In the genomic region with DNA sequence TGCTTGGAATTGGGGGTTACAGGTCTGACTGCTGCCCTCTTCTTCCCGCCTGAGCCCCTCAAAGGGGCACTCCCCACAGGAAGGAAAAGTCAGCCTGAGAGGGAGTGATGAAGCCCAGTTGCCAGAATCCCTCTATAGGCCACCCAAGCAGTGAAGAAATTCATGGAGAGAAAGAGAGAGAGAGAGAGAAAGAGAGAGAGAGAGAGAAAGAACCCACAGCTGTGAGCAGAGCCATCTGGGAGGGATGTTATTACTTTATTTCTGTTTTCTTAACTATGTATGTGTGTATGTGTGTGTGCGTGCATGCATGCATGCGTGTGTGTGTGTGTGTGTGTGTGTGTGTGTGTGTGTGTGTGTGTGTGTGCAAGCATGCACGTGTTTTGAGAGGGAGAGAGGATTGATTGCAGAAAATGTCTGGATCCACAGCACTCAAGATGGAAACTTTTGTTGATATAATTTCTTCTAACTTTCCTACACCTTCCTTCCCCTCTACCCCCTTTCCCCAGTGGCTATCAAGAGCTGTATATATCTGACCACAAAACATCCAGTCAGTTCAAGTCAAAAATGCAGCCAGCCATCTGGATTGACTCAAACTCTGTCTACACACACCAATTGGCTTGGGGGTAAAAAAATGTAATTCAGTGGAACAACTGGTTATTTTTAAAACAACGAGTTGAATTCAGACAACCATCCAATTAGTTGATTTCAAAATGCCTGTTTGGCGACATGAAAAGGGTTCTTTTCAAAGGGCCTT, we compare ENCODE assay signal across 14 mouse cellular contexts. TPM values are rescaled to one million over a fixed set of nuclear protein-coding genes. Genes with fewer than 3 reads are reported as not detected.
A peak's percentile ranks its signal among the peaks of the same experiment; 100 is the strongest.
DNase-seq lines count a peak whose midpoint lies in the region; ATAC-seq lines count a peak whose summit lies in the region.
"Had no signal": no experiment of that assay in that cellular context is flagged by ENCODE, and none has a peak within 500 bp of the region (broad histone marks: within the 10 kb centered on the region; RNA-seq: fewer than 3 reads in every experiment).

No protein-coding gene starts in this region.

- no peaks in the 10 kb centered on the region for H3K27me3 ChIP-seq in heart, embryonic 12.5 days (replicated peaks)
- H3K27me3 ChIP-seq in kidney, embryonic 16.5 days (ENCODE audit: insufficient read depth, low read length), result peaks cover 2% of the 10 kb centered on the region; the same call in 1 of the 2 replicates
- H3K27me3 ChIP-seq in embryonic facial prominence, embryonic 10.5 days (replicated peaks; ENCODE audit: low read depth, poor library complexity, severe bottlenecking), result peaks cover 19% of the 10 kb centered on the region
- peaks cover 26% of the 10 kb centered on the region; the same call in 1 of the 2 replicates for H3K27me3 ChIP-seq in limb, embryonic 10.5 days (ENCODE audit: low read depth, poor library complexity, severe bottlenecking)
- H3K27me3 ChIP-seq in liver, embryonic 12.5 days (replicated peaks), result no peaks in the 10 kb centered on the region

- H3K4me3 ChIP-seq in heart, embryonic 12.5 days, result no peak overlapping the region
- no peak overlapping the region for H3K4me3 ChIP-seq in kidney, embryonic 16.5 days (ENCODE audit: low read length)
- no peak overlapping the region for H3K4me3 ChIP-seq in embryonic facial prominence, embryonic 10.5 days
- H3K4me3 ChIP-seq in limb, embryonic 10.5 days, result no peak overlapping the region
- H3K4me3 ChIP-seq in liver, embryonic 12.5 days, result no peak overlapping the region
- H3K4me3 ChIP-seq: hindbrain, embryonic 13.5 days had no signal

- no peaks in the 10 kb centered on the region for H3K9me3 ChIP-seq in heart, embryonic 12.5 days (replicated peaks)
- no peaks in the 10 kb centered on the region for H3K9me3 ChIP-seq in kidney, embryonic 16.5 days (ENCODE audit: low read length)
- no peaks in the 10 kb centered on the region for H3K9me3 ChIP-seq in embryonic facial prominence, embryonic 10.5 days
- H3K9me3 ChIP-seq in limb, embryonic 10.5 days (replicated peaks), result no peaks in the 10 kb centered on the region
- no peaks in the 10 kb centered on the region for H3K9me3 ChIP-seq in liver, embryonic 12.5 days (replicated peaks)
- H3K9me3 ChIP-seq: hindbrain, embryonic 13.5 days had no signal

- intact Hi-C loops in heart, postnatal 25 days (cut with DNase I), result no loop called here

- peak overlapping the region; percentile 73 for H3K27ac ChIP-seq in heart, embryonic 12.5 days (ENCODE audit: poor library complexity, severe bottlenecking)
- H3K27ac ChIP-seq in kidney, embryonic 16.5 days (ENCODE audit: low read length), result peak overlapping the region; percentile 84
- H3K27ac ChIP-seq in embryonic facial prominence, embryonic 10.5 days (replicated peaks), result peak overlapping the region; percentile 74
- peak overlapping the region; percentile 85 for H3K27ac ChIP-seq in limb, embryonic 10.5 days
- no peak overlapping the region for H3K27ac ChIP-seq in liver, embryonic 12.5 days
- H3K27ac ChIP-seq: hindbrain, embryonic 13.5 days; liver, embryonic 14.5 days had no signal

- WGBS in heart, embryonic 12.5 days, result 54% methylated on average over 6 of the region's 6 CpGs
- 54% methylated on average over 5 of the region's 6 CpGs for WGBS in kidney, embryonic 16.5 days
- WGBS in embryonic facial prominence, embryonic 10.5 days, result 51% methylated on average over 6 of the region's 6 CpGs
- WGBS in limb, embryonic 10.5 days, result 45% methylated on average over 6 of the region's 6 CpGs
- WGBS in liver, embryonic 12.5 days (ENCODE audit: insufficient replicate concordance), result 51% methylated on average over 5 of the region's 6 CpGs

- no peaks in the 10 kb centered on the region for H3K36me3 ChIP-seq in heart, embryonic 12.5 days
- H3K36me3 ChIP-seq in kidney, embryonic 16.5 days (ENCODE audit: insufficient read depth, low read length), result no peaks in the 10 kb centered on the region
- H3K36me3 ChIP-seq in embryonic facial prominence, embryonic 10.5 days (replicated peaks), result no peaks in the 10 kb centered on the region
- no peaks in the 10 kb centered on the region for H3K36me3 ChIP-seq in limb, embryonic 10.5 days
- no peaks in the 10 kb centered on the region for H3K36me3 ChIP-seq in liver, embryonic 12.5 days
- H3K36me3 ChIP-seq: hindbrain, embryonic 13.5 days had no signal

- DNase-seq in heart, postnatal 25 days (ENCODE audit: low spot score), result no peak
- DNase-seq in kidney, postnatal 14 days, result no peak
- peak; percentile 25 for DNase-seq in embryonic facial prominence, embryonic 10.5 days (ENCODE audit: low spot score)
- peak; percentile 33 for DNase-seq in limb, embryonic 10.5 days (ENCODE audit: low spot score)
- DNase-seq in B cell, adult 2 months, result no peak
- DNase-seq: adrenal gland, postnatal 36 days; cerebellum, postnatal 10 days; kidney, adult 8-10 months had no signal

- ATAC-seq in heart, embryonic 12.5 days (ENCODE audit: insufficient number of reproducible peaks, low FRiP score), result no peak
- 0 out of 2 replicates have a peak, but pooled peaks have one; percentile 19 for ATAC-seq in kidney, embryonic 16.5 days (ENCODE audit: low FRiP score, low TSS enrichment)
- no peak for ATAC-seq in liver, embryonic 12.5 days
- ATAC-seq: activated CD4-positive, CD25-positive, alpha-beta regulatory T cell, adult 4 months had no signal

- H3K4me1 ChIP-seq in heart, embryonic 12.5 days (replicated peaks), result peaks cover 30% of the 10 kb centered on the region
- H3K4me1 ChIP-seq in kidney, embryonic 16.5 days (ENCODE audit: insufficient read depth, low read length), result peaks cover 17% of the 10 kb centered on the region
- peaks cover 62% of the 10 kb centered on the region for H3K4me1 ChIP-seq in embryonic facial prominence, embryonic 10.5 days
- peaks cover 67% of the 10 kb centered on the region for H3K4me1 ChIP-seq in limb, embryonic 10.5 days
- 0 out of 2 replicates have a peak, but pooled peaks cover 5% of the 10 kb centered on the region for H3K4me1 ChIP-seq in liver, embryonic 12.5 days
- H3K4me1 ChIP-seq: hindbrain, embryonic 13.5 days had no signal

- no peak overlapping the region for H3K4me2 ChIP-seq in heart, embryonic 12.5 days
- no peak overlapping the region for H3K4me2 ChIP-seq in kidney, embryonic 16.5 days (replicated peaks; ENCODE audit: low read depth, low read length)
- H3K4me2 ChIP-seq in liver, embryonic 12.5 days, result no peak overlapping the region
- H3K4me2 ChIP-seq: hindbrain, embryonic 13.5 days had no signal

- no peak overlapping the region for H3K9ac ChIP-seq in heart, embryonic 12.5 days
- H3K9ac ChIP-seq in kidney, embryonic 16.5 days (replicated peaks; ENCODE audit: low read length), result no peak overlapping the region
- no peak overlapping the region for H3K9ac ChIP-seq in liver, embryonic 12.5 days
- H3K9ac ChIP-seq: hindbrain, embryonic 13.5 days; liver, embryonic 14.5 days had no signal

RNA-seq across cellular contexts. Expression of gene Gpc3, which starts 13.4 kb away (rescaled TPM):
- 598 and 601 TPM in 2 replicates for polyA plus RNA-seq in heart, embryonic 12.5 days (2016; fragmentation: Nextera tagmentation; extraction: Ambion mirVana)
- 10 to 100 TPM; 14.6 to 22.6 TPM for total RNA-seq in heart, postnatal 25 days (2021)
- polyA plus RNA-seq in kidney, embryonic 16.5 days (2015; fragmentation: Nextera tagmentation; extraction: Ambion mirVana), result 969 and 985 TPM in 2 replicates
- 722 and 727 TPM in 2 replicates for polyA plus RNA-seq in embryonic facial prominence, embryonic 10.5 days (2016; fragmentation: Nextera tagmentation; extraction: Ambion mirVana)
- polyA plus RNA-seq in limb, embryonic 10.5 days (2016; fragmentation: Nextera tagmentation; extraction: Ambion mirVana), result 1,000 and 1,116 TPM in 2 replicates
- 277 and 278 TPM in 2 replicates for polyA plus RNA-seq in liver, embryonic 12.5 days (2016; fragmentation: Nextera tagmentation; extraction: Ambion mirVana)
- polyA plus RNA-seq: activated CD4-positive, CD25-positive, alpha-beta regulatory T cell, adult 4 months had no signal

Comparison
In these comparisons a context has a peak if more than half of its experiments do, and no peak if none do; other contexts are left out.
1. DNase-seq: peak in embryonic facial prominence, embryonic 10.5 days (single experiment) and limb, embryonic 10.5 days (single experiment); none in heart, postnatal 25 days (single experiment), kidney, postnatal 14 days (single experiment) and B cell, adult 2 months (0 of 2).